Mouse (Mus musculus) macrophage (primary cell): ENCODE measurements around the gene Srd5a1. TPM values are rescaled to one million over a fixed set of nuclear protein-coding genes. Genes with fewer than 3 reads are reported as not detected.
"Not testable (repeated sequence)": the region's sequence is repeated elsewhere in the genome, so short reads cannot be mapped to it uniquely, and the experiment has no call there.

Source experiments
- H3K27ac ChIP-seq: fragments of 350-480 bp; formaldehyde crosslinking; 2 replicates; pipeline ENCODE4 v1.9.0; 2021
- H3K36me3 ChIP-seq: fragments of 350-480 bp; formaldehyde crosslinking; 2 replicates; pipeline ENCODE4 v1.9.0; 2021; ENCODE audit errors: inconsistent target
- H3K4me3 ChIP-seq: fragments of 350-480 bp; formaldehyde crosslinking; 2 replicates; pipeline ENCODE4 v1.9.0; 2021; ENCODE audit errors: inconsistent target
- H3K79me2 ChIP-seq: fragments of 350-480 bp; formaldehyde crosslinking; 2 replicates; pipeline ENCODE4 v1.9.0; 2021; ENCODE audit errors: inconsistent target
- WGBS: methylation state at CpG from one replicate; pipeline ENCODE4 v1.1.7; 2026; ENCODE audit warnings: inconsistent platforms; ENCODE audit not compliant: missing documents; 5-methylcytosine and 5-hydroxymethylcytosine counted together
- polyA plus RNA-seq: library from polyadenylated mRNA; stranded (reverse); fragments of 250-400 nt; gene quantifications from 3 replicates; pipeline ENCODE4 v1.2.4, GENCODE M21; 2018; ENCODE audit warnings: inconsistent platforms

Srd5a1 gene
- polyA plus RNA-seq, 1 experiment from 2014 or later = 0.75 TPM

DNA sequence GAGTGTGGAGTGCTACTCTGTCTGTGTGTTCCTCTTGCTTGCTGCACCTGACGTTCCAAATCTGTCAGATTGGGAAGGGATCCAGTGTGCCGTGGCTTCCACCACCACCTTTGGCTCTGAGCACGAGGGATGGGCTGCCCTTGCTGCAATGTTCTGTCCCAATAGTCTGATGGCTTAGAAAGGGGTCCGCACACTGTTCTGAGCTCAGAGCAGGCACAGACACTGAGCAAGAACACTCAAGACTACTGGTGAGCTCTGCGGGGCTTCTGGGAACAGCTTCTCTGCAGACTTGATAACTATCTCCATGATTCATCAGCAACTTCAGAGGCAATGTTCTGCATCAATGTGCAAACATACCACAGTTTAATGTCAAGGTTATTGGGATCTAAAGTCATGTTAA is 9.9 kb downstream of the Srd5a1 start:
- no peaks in the 10 kb centered on the region for H3K36me3 ChIP-seq
- H3K27ac ChIP-seq = no peak overlapping the region
- WGBS = 86% methylated on average over 5 of the region's 5 CpGs
- no peak overlapping the region for H3K4me3 ChIP-seq
- no peaks in the 10 kb centered on the region for H3K79me2 ChIP-seq

DNA sequence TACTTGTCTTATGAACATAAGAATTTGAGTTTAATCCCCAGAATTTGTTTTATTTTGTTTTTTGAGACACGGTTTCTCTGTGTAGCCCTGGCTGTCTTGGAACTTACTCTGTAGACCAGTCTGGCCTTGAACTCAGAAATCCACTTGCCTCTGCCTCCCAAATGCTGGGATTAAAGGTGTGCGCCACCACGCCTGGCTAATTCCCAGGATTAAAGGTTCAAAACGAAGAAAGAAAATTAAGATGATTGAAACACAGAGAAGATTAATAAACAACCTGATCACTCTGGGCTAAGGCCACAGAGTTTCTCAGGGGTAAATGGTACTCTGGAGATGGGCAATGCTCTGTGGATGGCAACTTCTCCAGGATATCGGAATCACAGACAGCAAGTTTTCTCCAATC is 10.4 kb downstream of the Srd5a1 start:
- 96% methylated on average over 5 of the region's 5 CpGs for WGBS
- H3K79me2 ChIP-seq, H3K36me3 ChIP-seq, H3K4me3 ChIP-seq, H3K27ac ChIP-seq: not testable (repeated sequence)

DNA sequence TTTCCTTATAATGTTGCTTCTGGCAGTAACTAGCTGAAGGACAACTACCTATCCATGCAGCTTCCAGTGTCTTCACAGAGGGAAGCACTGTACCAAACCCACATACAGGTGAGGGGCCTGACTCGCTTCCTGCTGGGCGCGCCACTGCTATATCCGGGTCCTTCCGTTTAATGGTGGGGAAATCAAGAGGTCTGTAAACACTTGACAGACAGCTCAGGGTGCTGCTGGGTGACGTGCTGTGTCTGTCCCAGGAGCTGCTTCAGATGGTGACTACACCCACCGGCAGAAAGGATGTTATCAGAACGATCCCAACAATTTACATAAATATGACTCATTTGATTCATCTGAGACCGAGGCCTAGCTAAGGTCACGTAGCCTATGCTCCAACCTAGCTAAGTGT is 12.4 kb downstream of the Srd5a1 start:
- no peak overlapping the region for H3K27ac ChIP-seq
- H3K36me3 ChIP-seq = no peaks in the 10 kb centered on the region
- no peak overlapping the region for H3K4me3 ChIP-seq
- whole genome bisulfite sequencing = 95% methylated on average over 10 of the region's 10 CpGs
- no peaks in the 10 kb centered on the region for H3K79me2 ChIP-seq

DNA sequence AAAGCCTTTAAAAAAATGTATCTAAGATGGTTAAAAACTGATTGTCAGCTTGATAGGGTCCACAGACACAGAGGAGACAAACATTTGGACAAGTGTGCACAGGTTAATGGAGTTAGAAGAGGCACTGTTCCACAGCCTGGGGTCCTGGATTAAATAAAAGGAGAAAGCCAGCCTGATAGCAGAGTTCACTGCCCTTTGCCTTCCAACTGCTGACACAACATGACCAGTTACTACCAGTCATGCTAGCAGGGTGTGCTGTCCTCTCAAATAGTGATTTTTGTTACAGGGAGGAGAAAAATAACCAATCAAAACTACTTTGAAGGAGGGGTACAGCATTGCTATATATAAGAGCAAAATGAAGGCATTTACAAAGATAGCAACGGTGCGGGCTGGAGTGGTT is 14.7 kb downstream of the Srd5a1 start:
- no peaks in the 10 kb centered on the region for H3K79me2 ChIP-seq
- WGBS = 100% methylated on average over 2 of the region's 2 CpGs
- H3K36me3 ChIP-seq = no peaks in the 10 kb centered on the region
- no peak overlapping the region for H3K4me3 ChIP-seq
- no peak overlapping the region for H3K27ac ChIP-seq

DNA sequence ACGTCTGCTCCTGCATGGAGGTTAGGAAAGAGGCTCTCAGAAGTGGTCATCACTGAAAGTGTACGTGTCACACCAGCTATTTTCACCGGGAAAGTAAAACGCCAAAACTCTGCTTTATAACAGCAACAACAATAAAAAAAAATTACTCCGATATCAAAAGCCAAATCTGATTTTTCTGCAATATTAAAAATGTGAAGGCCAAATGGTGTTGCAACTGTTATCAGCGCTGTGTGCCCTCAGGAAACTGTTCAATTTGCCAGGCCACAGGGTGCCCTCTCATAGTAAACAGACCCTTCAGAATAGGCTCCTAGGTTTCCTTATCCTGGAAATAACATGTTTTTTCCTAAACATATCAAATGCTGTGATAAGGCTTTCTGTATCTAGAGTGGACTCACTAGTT is 15.3 kb downstream of the Srd5a1 start:
- Histone ChIP-seq H3K27ac (no peak overlapping the region), H3K36me3 (no peaks in the 10 kb centered on the region), H3K79me2 (no peaks in the 10 kb centered on the region), H3K4me3 (no peak overlapping the region)
- 95% methylated on average over 6 of the region's 6 CpGs for WGBS

DNA sequence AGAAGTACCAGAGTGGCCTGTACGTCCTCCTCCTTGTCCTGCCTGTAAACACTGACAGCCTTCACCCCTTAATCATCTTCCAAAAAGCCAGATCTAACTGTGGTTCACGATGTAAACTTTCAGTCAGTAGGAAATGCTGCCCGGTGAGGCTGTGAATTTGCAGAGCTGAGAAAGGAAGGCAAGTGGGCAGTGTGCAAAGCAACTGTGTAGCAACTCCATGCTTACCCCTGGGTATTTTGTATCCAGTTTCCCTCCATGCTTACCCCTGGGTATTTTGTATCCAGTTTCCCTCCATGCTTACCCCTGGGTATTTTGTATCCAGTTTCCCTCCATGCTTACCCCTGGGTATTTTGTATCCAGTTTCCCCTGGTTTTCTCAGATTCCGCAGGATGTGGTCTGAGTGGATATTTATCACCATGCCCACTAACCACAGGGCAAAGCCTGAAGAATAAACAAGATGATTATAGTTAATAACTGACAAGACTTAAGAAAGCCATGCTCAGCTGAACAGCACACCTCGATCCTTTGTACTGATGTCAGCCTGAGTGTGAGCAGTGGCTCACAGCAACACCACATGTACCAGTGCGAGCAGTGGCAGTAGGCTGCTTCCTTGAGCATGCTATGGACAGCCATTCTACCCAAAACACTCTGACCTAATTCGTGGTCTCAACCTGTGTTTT is 16.5 kb downstream of the Srd5a1 start:
- Histone ChIP-seq H3K4me3 (no peak overlapping the region), H3K79me2 (no peaks in the 10 kb centered on the region), H3K36me3 (no peaks in the 10 kb centered on the region), H3K27ac (no peak overlapping the region)
- WGBS = 73% methylated on average over 7 of the region's 7 CpGs

DNA sequence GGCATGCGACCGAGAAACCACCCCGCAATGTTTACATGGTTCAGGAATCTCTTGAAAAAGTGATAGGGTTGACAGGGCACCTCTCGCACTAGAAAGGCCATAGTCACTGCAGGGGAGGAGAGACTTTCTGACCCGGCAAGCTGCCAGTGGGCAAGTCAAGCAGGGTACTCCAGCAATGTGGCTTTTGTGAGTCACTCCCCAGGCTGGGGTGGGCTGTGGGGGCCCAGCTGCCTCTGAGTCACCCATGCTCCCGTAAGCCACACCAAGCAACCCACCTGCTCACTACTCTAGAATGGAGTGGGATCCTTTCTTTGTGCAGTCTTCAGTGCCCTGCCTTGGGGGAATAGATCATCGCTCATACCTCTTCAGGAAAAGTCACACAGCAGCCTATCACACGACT is 17.8 kb downstream of the Srd5a1 start:
- no peak overlapping the region for H3K27ac ChIP-seq
- no peaks in the 10 kb centered on the region for H3K36me3 ChIP-seq
- WGBS = 96% methylated on average over 8 of the region's 8 CpGs
- no peaks in the 10 kb centered on the region for H3K79me2 ChIP-seq
- H3K4me3 ChIP-seq = no peak overlapping the region

DNA sequence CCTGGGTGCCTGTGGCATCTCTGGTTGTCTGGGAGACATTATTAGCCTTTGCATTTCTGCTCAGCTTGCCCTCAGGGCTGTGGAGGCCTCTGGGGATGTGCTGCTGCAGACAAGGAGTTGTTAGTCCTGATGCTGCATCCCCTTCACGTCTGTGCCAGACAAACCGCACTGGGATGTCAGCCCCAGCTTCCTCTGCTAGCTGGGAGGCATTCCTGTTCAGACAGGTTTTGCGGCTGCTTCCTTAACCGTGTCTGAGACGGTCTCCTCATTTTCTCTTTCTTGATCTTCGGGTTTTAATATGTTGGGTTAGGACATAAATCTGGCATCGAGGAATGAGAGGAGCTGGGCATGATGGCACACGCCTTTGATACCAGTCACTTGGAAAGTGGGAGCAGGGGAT is 19.0 kb downstream of the Srd5a1 start:
- Histone ChIP-seq H3K79me2 (no peaks in the 10 kb centered on the region), H3K27ac (no peak overlapping the region), H3K4me3 (no peak overlapping the region), H3K36me3 (no peaks in the 10 kb centered on the region)
- 93% methylated on average over 7 of the region's 8 CpGs for WGBS

DNA sequence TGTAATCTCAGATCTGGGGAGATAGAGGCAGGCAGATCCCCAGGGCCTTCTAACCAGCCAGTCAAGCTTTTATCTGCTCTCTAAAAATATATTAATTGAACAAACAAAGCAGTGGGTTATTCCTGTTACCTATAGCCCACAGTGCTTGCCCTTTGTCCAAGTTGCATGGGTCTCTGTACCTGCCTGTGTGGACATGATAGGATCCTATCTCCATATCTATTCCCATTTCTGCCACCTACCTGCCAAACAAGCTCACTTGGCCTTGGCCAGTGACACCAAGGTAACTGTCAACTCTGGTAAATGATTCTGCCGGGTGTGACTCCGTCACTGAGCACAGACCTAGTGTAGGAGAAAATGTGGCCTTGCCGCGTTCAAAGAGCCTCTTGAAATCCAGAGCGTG is 19.9 kb downstream of the Srd5a1 start:
- H3K4me3 ChIP-seq = no peak overlapping the region
- no peak overlapping the region for H3K27ac ChIP-seq
- H3K36me3 ChIP-seq = no peaks in the 10 kb centered on the region
- no peaks in the 10 kb centered on the region for H3K79me2 ChIP-seq
- 97% methylated on average over 5 of the region's 5 CpGs for WGBS

DNA sequence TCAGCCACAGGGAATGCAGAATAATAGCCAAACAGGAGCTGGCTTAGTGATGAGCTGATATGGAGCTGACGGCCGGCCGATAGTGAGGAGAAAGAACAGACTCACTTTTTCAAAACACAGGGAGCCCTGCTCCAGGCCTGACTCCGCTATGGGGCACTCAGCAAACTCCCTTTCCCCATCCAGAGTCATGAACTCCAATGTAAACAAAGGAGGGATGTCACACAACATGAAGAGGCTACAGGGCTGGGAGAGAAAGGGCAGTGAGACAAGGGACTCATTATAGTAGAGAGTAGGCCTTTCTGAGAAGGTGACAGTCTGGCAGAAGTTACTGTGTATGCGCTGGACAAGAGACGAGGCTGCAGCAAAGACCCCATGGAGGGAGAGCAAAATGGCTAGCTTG is 23.0 kb downstream of the Srd5a1 start:
- no peak overlapping the region for H3K27ac ChIP-seq
- 98% methylated on average over 6 of the region's 6 CpGs for WGBS
- no peaks in the 10 kb centered on the region for H3K36me3 ChIP-seq
- H3K79me2 ChIP-seq = no peaks in the 10 kb centered on the region
- H3K4me3 ChIP-seq = no peak overlapping the region

DNA sequence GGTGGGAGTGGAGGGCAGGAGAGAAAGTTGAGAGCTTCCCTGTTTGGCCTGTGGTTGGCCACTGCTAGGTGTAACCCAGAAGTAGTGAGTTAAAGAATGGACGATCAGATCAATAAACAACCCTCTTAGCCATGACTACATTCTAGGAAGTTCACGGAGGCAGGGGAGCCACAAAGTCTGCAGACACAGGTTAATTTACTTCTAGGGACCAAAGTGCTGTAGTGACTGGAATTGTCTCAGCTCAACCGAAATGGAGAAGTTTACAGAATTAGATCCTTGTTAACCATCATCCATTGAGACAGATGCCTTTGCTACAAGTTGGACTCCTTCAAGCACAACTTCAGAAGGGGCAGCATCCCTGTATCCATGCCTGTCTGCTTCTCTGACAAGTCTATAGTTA is 23.4 kb downstream of the Srd5a1 start:
- H3K27ac ChIP-seq = no peak overlapping the region
- H3K79me2 ChIP-seq = no peaks in the 10 kb centered on the region
- no peaks in the 10 kb centered on the region for H3K36me3 ChIP-seq
- H3K4me3 ChIP-seq = no peak overlapping the region
- 63% methylated on average over 3 of the region's 3 CpGs for WGBS

DNA sequence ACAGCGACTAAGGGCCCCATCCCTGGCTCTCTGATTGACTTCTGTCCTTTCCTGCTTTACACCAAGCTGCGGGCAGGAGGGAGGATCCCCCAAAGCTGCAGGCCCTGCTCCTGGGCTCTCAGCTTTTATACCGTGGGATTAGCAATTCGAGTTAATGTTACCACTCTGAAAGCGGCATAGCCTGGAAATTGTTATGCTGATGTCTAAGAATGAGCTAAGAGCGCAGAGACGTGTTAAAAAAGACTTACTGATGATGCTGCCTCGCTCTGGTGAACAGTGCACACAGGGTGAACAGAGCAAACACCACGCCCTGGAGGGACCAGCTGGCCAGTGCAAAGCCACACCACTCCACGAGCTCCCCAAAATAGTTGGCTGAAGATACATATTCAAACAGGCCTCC is 24.9 kb downstream of the Srd5a1 start:
- no peaks in the 10 kb centered on the region for H3K36me3 ChIP-seq
- H3K4me3 ChIP-seq = no peak overlapping the region
- 82% methylated on average over 10 of the region's 10 CpGs for WGBS
- H3K27ac ChIP-seq = no peak overlapping the region
- no peaks in the 10 kb centered on the region for H3K79me2 ChIP-seq

DNA sequence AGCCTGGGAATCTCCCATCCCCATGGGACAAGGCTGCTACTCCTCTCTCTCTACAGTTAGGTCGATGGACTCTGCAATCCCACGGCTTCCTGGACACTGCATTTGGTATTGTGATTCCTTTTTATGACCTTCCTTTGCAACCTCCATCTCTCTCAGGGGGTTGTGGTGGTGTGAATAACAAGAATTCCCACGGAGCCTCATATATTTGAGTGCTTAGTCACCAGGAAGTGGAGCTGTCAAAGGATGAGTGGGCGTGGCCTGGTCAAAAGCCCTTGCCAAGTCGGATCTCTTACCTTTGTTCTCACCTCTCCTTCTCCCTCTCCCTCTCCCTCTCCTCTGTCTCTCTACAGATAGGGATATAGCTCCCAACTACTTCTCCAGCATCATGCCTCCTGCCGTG is 25.4 kb downstream of the Srd5a1 start:
- H3K27ac ChIP-seq = no peak overlapping the region
- H3K36me3 ChIP-seq = no peaks in the 10 kb centered on the region
- H3K79me2 ChIP-seq = no peaks in the 10 kb centered on the region
- whole genome bisulfite sequencing = 50% methylated on average over 6 of the region's 6 CpGs
- no peak overlapping the region for H3K4me3 ChIP-seq

DNA sequence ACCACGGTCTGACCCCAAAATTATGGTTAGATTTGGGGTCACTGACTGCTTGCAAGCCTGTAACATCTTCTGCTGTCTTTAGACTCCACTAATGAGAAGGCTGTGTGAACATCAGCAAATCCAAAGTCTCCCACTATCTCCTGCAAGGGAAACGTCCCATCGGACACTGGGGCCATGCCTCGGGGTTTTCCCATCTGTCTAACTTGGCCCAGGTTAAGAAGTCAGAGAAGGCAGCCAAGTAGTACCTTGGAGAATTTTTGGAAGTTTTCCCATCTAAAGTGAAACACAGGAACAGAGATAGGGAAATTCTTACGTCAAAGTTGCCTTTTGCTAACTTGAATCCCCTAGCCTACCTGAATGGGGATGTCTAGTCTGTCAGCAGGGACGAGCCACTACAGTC is 27.7 kb downstream of the Srd5a1 start:
- 92% methylated on average over 6 of the region's 6 CpGs for WGBS
- H3K79me2 ChIP-seq = no peaks in the 10 kb centered on the region
- H3K36me3 ChIP-seq = no peaks in the 10 kb centered on the region
- no peak overlapping the region for H3K27ac ChIP-seq
- no peak overlapping the region for H3K4me3 ChIP-seq

DNA sequence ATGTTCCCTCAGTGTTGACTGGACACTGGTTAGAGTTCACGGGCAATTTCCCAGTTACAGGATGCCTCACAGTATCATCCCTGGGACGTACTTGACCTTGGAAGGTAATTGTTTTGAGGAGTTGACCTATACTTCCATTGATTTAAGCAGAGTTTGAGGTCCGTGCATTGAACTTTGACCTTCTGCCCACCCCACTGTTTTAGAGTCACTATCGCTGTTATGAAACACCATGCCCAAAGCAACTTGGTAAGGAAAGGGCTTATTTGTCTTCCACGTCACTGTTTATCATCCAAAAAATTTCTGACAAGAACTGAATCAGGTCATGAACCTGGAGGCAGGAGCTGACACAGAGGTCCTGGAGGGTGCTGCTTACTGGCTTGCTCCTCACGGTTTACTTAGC is 28.8 kb downstream of the Srd5a1 start:
- H3K36me3 ChIP-seq = no peaks in the 10 kb centered on the region
- H3K4me3 ChIP-seq = no peak overlapping the region
- WGBS = 94% methylated on average over 6 of the region's 6 CpGs
- no peak overlapping the region for H3K27ac ChIP-seq
- H3K79me2 ChIP-seq = no peaks in the 10 kb centered on the region

DNA sequence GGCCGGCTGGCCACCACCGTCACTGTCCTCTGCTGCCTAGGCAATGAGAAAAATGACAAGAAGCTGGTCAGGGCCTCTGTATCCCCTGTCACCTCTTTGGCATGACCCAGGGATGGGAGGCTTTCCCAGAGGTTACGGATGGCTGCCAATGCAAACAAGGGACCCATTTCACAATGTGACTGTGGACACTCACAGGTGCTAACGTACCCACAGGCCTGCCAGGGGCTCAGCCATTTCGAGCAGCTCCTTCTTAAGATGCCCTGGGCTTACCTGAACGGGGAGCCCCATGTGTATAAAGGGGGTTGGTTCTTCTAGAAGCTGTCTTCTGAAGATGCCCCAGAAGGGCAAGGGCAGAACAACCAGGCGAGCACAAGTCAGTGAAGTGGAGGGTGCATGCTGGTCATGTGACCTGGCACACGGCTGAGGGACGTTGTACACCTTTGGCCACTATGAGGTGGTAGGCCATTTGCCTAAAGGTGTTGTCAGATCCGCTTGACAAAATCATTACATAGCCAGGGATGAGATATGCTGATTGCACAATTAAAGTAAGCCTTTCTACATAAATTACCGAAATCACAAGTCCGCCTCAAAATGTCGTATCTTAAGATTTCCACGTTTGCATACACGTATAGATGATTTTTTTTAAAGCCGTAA is 33.9 kb downstream of the Srd5a1 start:
- no peak overlapping the region for H3K4me3 ChIP-seq
- WGBS = 91% methylated on average over 16 of the region's 16 CpGs
- no peak overlapping the region for H3K27ac ChIP-seq
- no peaks in the 10 kb centered on the region for H3K79me2 ChIP-seq
- H3K36me3 ChIP-seq = no peaks in the 10 kb centered on the region
